Mouse (Mus musculus): ENCODE measurements around the gene Egfem1. TPM values are rescaled to one million over a fixed set of nuclear protein-coding genes. Genes with fewer than 3 reads are reported as not detected.

Gene Egfem1
- polyA plus RNA-seq, 1 experiment from 2014 or later, result 2.4 TPM

GRCm38 (mm10) chr3:29082996-29083350 is 1.1 kb downstream of the Egfem1 start:
- peaks cover 69% of the 10 kb centered on the region for H3K27me3 ChIP-seq (ENCODE audit: insufficient read depth, poor library complexity, severe bottlenecking)
- no peak for DNase-seq (ENCODE audit: low spot score)
- H3K36me3 ChIP-seq, result no peaks in the 10 kb centered on the region

GRCm38 (mm10) chr3:29098467-29098866 is 16.6 kb downstream of the Egfem1 start:
- no peaks in the 10 kb centered on the region for H3K36me3 ChIP-seq
- no peak overlapping the region for H3K27ac ChIP-seq
- H3K27me3 ChIP-seq (ENCODE audit: insufficient read depth, poor library complexity, severe bottlenecking), result no peaks in the 10 kb centered on the region
- H3K4me1 ChIP-seq (replicated peaks), result no peaks in the 10 kb centered on the region
- no peak overlapping the region for H3K4me3 ChIP-seq
- DNase-seq (ENCODE audit: low spot score), result no peak
- no peaks in the 10 kb centered on the region for H3K9me3 ChIP-seq
- WGBS, result 75% methylated on average over 2 of the region's 2 CpGs

More at GRCm38 (mm10) chr3:29082996-29083350, 1.1 kb downstream of the Egfem1 start:
- 4% methylated on average over 12 of the region's 12 CpGs for WGBS
- no peaks in the 10 kb centered on the region for H3K9me3 ChIP-seq
- H3K4me3 ChIP-seq, result peak overlapping the region; percentile 67
- peaks cover 21% of the 10 kb centered on the region for H3K4me1 ChIP-seq (replicated peaks)
- peak overlapping the region; percentile 78 for H3K27ac ChIP-seq

- WGBS, result 78% methylated on average over 3 of the region's 3 CpGs
- Histone ChIP-seq H3K27ac (no peak overlapping the region), H3K27me3 (ENCODE audit: insufficient read depth, poor library complexity, severe bottlenecking) (no peaks in the 10 kb centered on the region), H3K36me3 (no peaks in the 10 kb centered on the region), H3K4me1 (replicated peaks) (no peaks in the 10 kb centered on the region), H3K9me3 (no peaks in the 10 kb centered on the region), H3K4me3 (no peak overlapping the region)
- DNase-seq (ENCODE audit: low spot score), result no peak
These were observed 24.3 kb downstream of the Egfem1 start for GRCm38 (mm10) chr3:29106016-29106723.

GRCm38 (mm10) chr3:29107134-29107533 is 25.3 kb downstream of the Egfem1 start:
- DNase-seq (ENCODE audit: low spot score), result no peak
- Histone ChIP-seq H3K27me3 (ENCODE audit: insufficient read depth, poor library complexity, severe bottlenecking) (no peaks in the 10 kb centered on the region), H3K9me3 (no peaks in the 10 kb centered on the region), H3K27ac (no peak overlapping the region), H3K4me3 (no peak overlapping the region), H3K4me1 (replicated peaks) (no peaks in the 10 kb centered on the region), H3K36me3 (no peaks in the 10 kb centered on the region)
- 78% methylated on average over 1 of the region's 1 CpGs for WGBS

- Histone ChIP-seq H3K4me3 (no peak overlapping the region), H3K4me1 (replicated peaks) (no peaks in the 10 kb centered on the region), H3K27me3 (ENCODE audit: insufficient read depth, poor library complexity, severe bottlenecking) (no peaks in the 10 kb centered on the region), H3K9me3 (no peaks in the 10 kb centered on the region), H3K36me3 (no peaks in the 10 kb centered on the region), H3K27ac (no peak overlapping the region)
- WGBS, result 79% methylated on average over 2 of the region's 2 CpGs
- no peak for DNase-seq (ENCODE audit: low spot score)
These were observed 28.5 kb downstream of the Egfem1 start for GRCm38 (mm10) chr3:29110321-29110720.

- no peak for DNase-seq (ENCODE audit: low spot score)
- WGBS, result 93% methylated on average over 3 of the region's 3 CpGs
- no peaks in the 10 kb centered on the region for H3K27me3 ChIP-seq (ENCODE audit: insufficient read depth, poor library complexity, severe bottlenecking)
- H3K36me3 ChIP-seq, result no peaks in the 10 kb centered on the region
- no peak overlapping the region for H3K27ac ChIP-seq
- H3K4me3 ChIP-seq, result no peak overlapping the region
- H3K4me1 ChIP-seq (replicated peaks), result peaks cover 5% of the 10 kb centered on the region
- H3K9me3 ChIP-seq, result no peaks in the 10 kb centered on the region
These were observed 32.7 kb downstream of the Egfem1 start for GRCm38 (mm10) chr3:29114517-29114916.

GRCm38 (mm10) chr3:29117379-29117778 is 35.6 kb downstream of the Egfem1 start:
- no peaks in the 10 kb centered on the region for H3K27me3 ChIP-seq (ENCODE audit: insufficient read depth, poor library complexity, severe bottlenecking)
- WGBS, result 49% methylated on average over 1 of the region's 1 CpGs
- no peak overlapping the region for H3K4me3 ChIP-seq
- no peaks in the 10 kb centered on the region for H3K36me3 ChIP-seq
- DNase-seq (ENCODE audit: low spot score), result no peak
- H3K9me3 ChIP-seq, result no peaks in the 10 kb centered on the region
- H3K4me1 ChIP-seq (replicated peaks), result peaks cover 5% of the 10 kb centered on the region
- no peak overlapping the region for H3K27ac ChIP-seq

GRCm38 (mm10) chr3:29122556-29122955 is 40.7 kb downstream of the Egfem1 start:
- Histone ChIP-seq H3K27me3 (ENCODE audit: insufficient read depth, poor library complexity, severe bottlenecking) (no peaks in the 10 kb centered on the region), H3K36me3 (no peaks in the 10 kb centered on the region), H3K4me1 (replicated peaks) (peaks cover 5% of the 10 kb centered on the region), H3K27ac (no peak overlapping the region), H3K4me3 (no peak overlapping the region), H3K9me3 (no peaks in the 10 kb centered on the region)
- DNase-seq (ENCODE audit: low spot score), result no peak
- 86% methylated on average over 1 of the region's 1 CpGs for WGBS

- DNase-seq (ENCODE audit: low spot score), result no peak
- H3K4me1 ChIP-seq (replicated peaks), result peaks cover 31% of the 10 kb centered on the region
These were observed 50.5 kb downstream of the Egfem1 start for GRCm38 (mm10) chr3:29132054-29132931.

GRCm38 (mm10) chr3:29134509-29134908 is 52.7 kb downstream of the Egfem1 start:
- Histone ChIP-seq H3K27me3 (ENCODE audit: insufficient read depth, poor library complexity, severe bottlenecking) (peaks cover 5% of the 10 kb centered on the region; the same call in 1 of the 2 replicates), H3K36me3 (no peaks in the 10 kb centered on the region), H3K9me3 (no peaks in the 10 kb centered on the region), H3K27ac (0 out of 2 replicates have a peak overlapping the region, but pooled peaks have one; percentile 0), H3K4me1 (replicated peaks) (peaks cover 37% of the 10 kb centered on the region), H3K4me3 (0 out of 2 replicates have a peak overlapping the region, but pooled peaks have one; percentile 18)
- WGBS, result 55% methylated on average over 11 of the region's 11 CpGs
- no peak for DNase-seq (ENCODE audit: low spot score)

More at GRCm38 (mm10) chr3:29132054-29132931, 50.5 kb downstream of the Egfem1 start:
- 81% methylated on average over 2 of the region's 2 CpGs for WGBS
- no peak overlapping the region for H3K27ac ChIP-seq
- H3K9me3 ChIP-seq, result no peaks in the 10 kb centered on the region
- H3K36me3 ChIP-seq, result no peaks in the 10 kb centered on the region
- H3K4me3 ChIP-seq, result no peak overlapping the region
- peaks cover 5% of the 10 kb centered on the region; the same call in 1 of the 2 replicates for H3K27me3 ChIP-seq (ENCODE audit: insufficient read depth, poor library complexity, severe bottlenecking)

GRCm38 (mm10) chr3:29135176-29136064 is 53.6 kb downstream of the Egfem1 start:
- Histone ChIP-seq H3K27me3 (ENCODE audit: insufficient read depth, poor library complexity, severe bottlenecking) (peaks cover 5% of the 10 kb centered on the region; the same call in 1 of the 2 replicates), H3K36me3 (no peaks in the 10 kb centered on the region), H3K4me3 (peak overlapping the region; percentile 23), H3K4me1 (replicated peaks) (peaks cover 37% of the 10 kb centered on the region), H3K27ac (no peak overlapping the region), H3K9me3 (no peaks in the 10 kb centered on the region)
- WGBS, result 18% methylated on average over 9 of the region's 9 CpGs
- DNase-seq (ENCODE audit: low spot score), result peak; percentile 23

All from hindbrain, embryonic 10.5 days (tissue).